Mouse (Mus musculus) midbrain, embryonic 10.5 days (tissue): Measurements from ENCODE around the gene C2cd4a. TPM values are rescaled to one million over a fixed set of nuclear protein-coding genes. Genes with fewer than 3 reads are reported as not detected.

Source experiments
- DNase-seq: peaks from one replicate; pipeline ENCODE4 v3.0.0-alpha.2; 2017; ENCODE audit warnings: low spot score
- H3K27ac ChIP-seq: fragments of 300-500 bp; sonication (generic); replicated peaks from 2 replicates; pipeline ENCODE4 v1.5.1; 2016; ENCODE audit warnings: mild to moderate bottlenecking
- H3K27me3 ChIP-seq: fragments of 300-500 bp; sonication (generic); 2 replicates; pipeline ENCODE4 v1.6.1; 2016; ENCODE audit warnings: low read depth, mild to moderate bottlenecking; ENCODE audit not compliant: poor library complexity, severe bottlenecking
- H3K36me3 ChIP-seq: fragments of 300-500 bp; sonication (generic); 2 replicates; pipeline ENCODE4 v1.6.1; 2016; ENCODE audit warnings: mild to moderate bottlenecking, moderate library complexity
- H3K4me1 ChIP-seq: fragments of 300-500 bp; sonication (generic); 2 replicates; pipeline ENCODE4 v1.6.1; 2016
- H3K4me3 ChIP-seq: fragments of 300-500 bp; sonication (generic); 2 replicates; pipeline ENCODE4 v1.5.1; 2016; ENCODE audit warnings: mild to moderate bottlenecking, moderate library complexity
- H3K9me3 ChIP-seq: fragments of 300-500 bp; sonication (generic); replicated peaks from 2 replicates; pipeline ENCODE4 v1.6.1; 2016; ENCODE audit warnings: mild to moderate bottlenecking
- WGBS: fragments of 180-500 bp; shearing (Covaris S2); methylation state at CpG from one replicate; pipeline ENCODE4 v1.1.7; 2016; 5-methylcytosine and 5-hydroxymethylcytosine counted together
- polyA plus RNA-seq: library from polyadenylated mRNA; unstranded; fragments of >200 nt; fragmentation: Nextera tagmentation; extraction: Ambion mirVana; gene quantifications from 2 replicates; pipeline ENCODE4 v1.2.1, GENCODE M21; 2016

C2cd4a gene
- polyA plus RNA-seq, 1 experiment from 2014 or later, result not detected

DNA sequence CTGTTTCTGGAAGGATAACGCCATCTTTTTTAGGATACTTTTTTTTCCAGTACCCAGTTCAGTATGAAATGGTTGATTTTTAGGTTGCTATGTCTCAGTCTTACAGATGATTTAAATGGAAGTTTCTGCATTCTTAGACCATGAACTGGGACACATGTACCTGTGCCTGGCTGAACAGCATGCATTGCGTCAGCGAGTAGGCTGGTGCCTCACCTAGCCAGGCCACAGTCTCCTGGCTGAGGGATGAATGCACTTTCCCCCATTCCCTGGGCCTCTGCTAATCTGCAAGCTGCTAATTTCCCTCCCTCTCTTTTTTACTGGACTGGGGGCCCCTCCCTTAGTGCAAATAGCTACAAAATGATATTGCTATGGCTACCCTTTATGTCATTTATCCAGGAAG, 17.7 kb upstream of the C2cd4a start:
- DNase-seq, result no peak
- H3K9me3 ChIP-seq, result no peaks in the 10 kb centered on the region
- no peak overlapping the region for H3K4me3 ChIP-seq
- WGBS, result over 99% methylated on average over 3 of the region's 3 CpGs
- no peak overlapping the region for H3K27ac ChIP-seq
- peaks cover 5% of the 10 kb centered on the region; the same call in 1 of the 2 replicates for H3K36me3 ChIP-seq
- no peaks in the 10 kb centered on the region for H3K4me1 ChIP-seq
- no peaks in the 10 kb centered on the region for H3K27me3 ChIP-seq

DNA sequence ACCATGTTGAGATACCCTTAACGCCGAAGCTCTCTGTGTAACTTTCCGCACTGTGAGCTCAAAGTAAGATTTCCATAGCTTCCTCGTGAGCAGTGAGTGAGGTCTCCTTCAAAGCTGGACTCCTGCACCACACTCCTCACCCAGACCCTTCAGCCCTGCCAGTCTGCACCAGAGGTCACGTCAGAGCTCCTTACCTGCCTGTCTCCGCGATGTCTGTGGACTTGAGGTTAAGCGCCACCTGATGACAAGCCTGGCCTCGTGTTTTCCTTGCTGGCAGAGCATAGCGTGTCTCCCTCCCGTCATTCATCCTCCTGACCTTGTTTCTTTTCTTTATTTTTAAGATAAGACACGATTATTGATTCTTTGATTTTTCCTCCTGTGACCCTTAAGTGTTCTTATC, 17.3 kb upstream of the C2cd4a start:
- H3K9me3 ChIP-seq, result no peaks in the 10 kb centered on the region
- DNase-seq, result no peak
- WGBS, result 87% methylated on average over 12 of the region's 12 CpGs
- 0 out of 2 replicates have a peak, but pooled peaks cover 4% of the 10 kb centered on the region for H3K36me3 ChIP-seq
- H3K27ac ChIP-seq, result no peak overlapping the region
- no peaks in the 10 kb centered on the region for H3K27me3 ChIP-seq
- H3K4me3 ChIP-seq, result no peak overlapping the region
- no peaks in the 10 kb centered on the region for H3K4me1 ChIP-seq

GRCm38 (mm10) chr9:67847606-67848005, 15.5 kb upstream of the C2cd4a start:
- H3K4me3 ChIP-seq, result no peak overlapping the region
- 0 out of 2 replicates have a peak, but pooled peaks cover 4% of the 10 kb centered on the region for H3K36me3 ChIP-seq
- H3K27me3 ChIP-seq, result no peaks in the 10 kb centered on the region
- H3K9me3 ChIP-seq, result no peaks in the 10 kb centered on the region
- no peak for DNase-seq
- H3K27ac ChIP-seq, result no peak overlapping the region
- no peaks in the 10 kb centered on the region for H3K4me1 ChIP-seq
- WGBS, result 94% methylated on average over 3 of the region's 3 CpGs

DNA sequence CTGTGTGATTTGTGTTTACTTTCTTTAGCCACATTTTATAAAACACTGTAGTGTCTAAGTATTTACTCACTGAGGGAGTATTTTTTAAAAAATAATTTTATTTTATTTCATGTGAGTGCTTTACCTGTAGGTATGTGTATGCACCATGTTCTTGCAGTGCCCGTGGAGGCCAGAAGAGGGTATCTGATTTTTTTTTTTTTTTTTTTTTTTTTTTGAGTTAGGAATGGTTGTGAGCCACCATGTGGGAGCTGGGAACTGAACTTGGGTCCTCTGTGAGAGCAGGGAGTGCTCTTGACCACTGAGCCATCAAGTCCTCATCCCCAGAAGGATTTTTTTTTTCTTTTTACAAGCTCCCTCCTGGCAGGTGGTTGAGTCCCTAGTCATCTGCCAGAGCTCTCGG, 14.0 kb upstream of the C2cd4a start:
- Histone ChIP-seq H3K9me3 (no peaks in the 10 kb centered on the region), H3K4me3 (no peak overlapping the region), H3K36me3 (0 out of 2 replicates have a peak, but pooled peaks cover 4% of the 10 kb centered on the region), H3K27ac (no peak overlapping the region), H3K4me1 (peaks cover 2% of the 10 kb centered on the region; the same call in 1 of the 2 replicates), H3K27me3 (no peaks in the 10 kb centered on the region)
- WGBS, result 98% methylated on average over 2 of the region's 2 CpGs
- no peak for DNase-seq

DNA sequence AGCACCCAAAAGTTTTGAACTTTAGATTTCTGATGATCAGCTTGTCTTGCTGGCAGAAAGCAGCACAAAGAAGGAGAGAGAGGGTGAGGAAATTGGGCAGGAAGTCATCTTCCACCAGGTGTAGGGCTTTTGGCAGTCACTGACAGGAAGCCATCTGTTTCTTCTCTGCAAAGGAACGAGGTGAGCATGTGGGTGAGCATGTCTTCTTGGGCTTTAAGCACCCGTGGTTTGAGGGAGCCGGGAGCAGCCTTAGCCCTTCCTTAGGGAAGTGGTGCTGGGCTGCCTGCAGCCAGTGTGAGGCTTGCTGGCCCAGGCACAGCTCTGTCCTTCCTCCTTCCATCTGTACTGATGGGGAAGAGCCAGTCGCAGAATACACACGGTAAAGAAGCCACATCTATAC, 13.5 kb upstream of the C2cd4a start:
- no peak overlapping the region for H3K27ac ChIP-seq
- no peak for DNase-seq
- WGBS, result 85% methylated on average over 5 of the region's 5 CpGs
- H3K4me1 ChIP-seq, result peaks cover 6% of the 10 kb centered on the region
- H3K36me3 ChIP-seq, result 0 out of 2 replicates have a peak, but pooled peaks cover 4% of the 10 kb centered on the region
- H3K9me3 ChIP-seq, result no peaks in the 10 kb centered on the region
- no peak overlapping the region for H3K4me3 ChIP-seq
- H3K27me3 ChIP-seq, result no peaks in the 10 kb centered on the region

- Histone ChIP-seq H3K4me3 (no peak overlapping the region), H3K4me1 (peaks cover 10% of the 10 kb centered on the region), H3K36me3 (0 out of 2 replicates have a peak, but pooled peaks cover 4% of the 10 kb centered on the region), H3K9me3 (no peaks in the 10 kb centered on the region), H3K27me3 (no peaks in the 10 kb centered on the region), H3K27ac (no peak overlapping the region)
- WGBS, result 91% methylated on average over 4 of the region's 4 CpGs
- DNase-seq, result no peak
These were observed 12.9 kb upstream of the C2cd4a start for GRCm38 (mm10) chr9:67845012-67845411.

- no peak overlapping the region for H3K4me3 ChIP-seq
- DNase-seq, result no peak
- H3K36me3 ChIP-seq, result 0 out of 2 replicates have a peak, but pooled peaks cover 4% of the 10 kb centered on the region
- H3K27ac ChIP-seq, result no peak overlapping the region
- H3K27me3 ChIP-seq, result no peaks in the 10 kb centered on the region
- no peaks in the 10 kb centered on the region for H3K9me3 ChIP-seq
- WGBS, result 87% methylated on average over 5 of the region's 5 CpGs
- H3K4me1 ChIP-seq, result peaks cover 13% of the 10 kb centered on the region
These were observed 10.7 kb upstream of the C2cd4a start for GRCm38 (mm10) chr9:67842797-67843196.

DNA sequence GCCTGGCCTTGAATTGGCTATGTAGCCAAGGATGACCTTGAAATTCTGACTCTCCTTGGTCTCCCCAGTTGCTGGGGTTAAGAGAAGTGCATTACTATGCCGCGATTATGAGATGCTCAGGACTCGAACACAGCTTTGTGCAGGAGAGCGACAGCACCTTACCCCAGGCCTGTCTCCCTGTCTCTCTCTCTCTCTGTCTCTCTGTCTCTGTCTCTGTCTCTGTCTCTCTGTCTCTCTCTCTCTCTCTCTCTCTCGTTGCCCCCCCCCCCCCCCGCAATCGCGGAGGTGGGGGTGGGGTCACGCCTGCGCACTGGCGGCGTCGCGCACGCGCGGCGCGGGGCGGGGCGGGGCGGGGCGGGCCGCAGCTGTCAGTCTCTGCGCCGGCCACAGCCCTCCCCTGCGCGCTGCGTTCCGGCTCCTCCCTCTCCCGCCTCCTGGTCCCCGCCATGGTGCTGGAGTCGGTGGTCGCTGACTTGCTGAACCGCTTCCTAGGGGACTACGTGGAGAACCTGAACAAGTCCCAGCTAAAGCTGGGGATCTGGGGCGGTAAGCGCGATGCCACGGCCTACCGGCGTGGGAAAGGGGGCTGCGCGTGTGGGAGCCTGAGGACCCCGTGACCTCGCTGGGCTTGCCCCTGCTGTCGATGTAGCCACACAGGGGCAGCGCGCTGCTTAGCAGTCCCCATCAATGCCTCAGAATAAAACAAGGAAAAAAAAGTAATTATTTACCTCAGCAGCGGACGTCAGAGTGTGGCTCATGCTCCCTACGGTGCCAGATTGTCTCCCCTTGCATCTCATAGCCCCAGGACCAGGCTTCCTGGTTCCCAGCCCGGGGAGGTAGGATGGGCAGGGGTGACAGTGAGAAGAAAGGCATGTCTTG, 8.1 kb upstream of the C2cd4a start, which contains the start of gene Vps13c:
TSS of gene Vps13c (plus strand) at position 416 of the 879 bp plus-strand sequence.
- peak; percentile 89 for DNase-seq
- Histone ChIP-seq H3K27ac (peak within 1 kb of the TSS; percentile 92), H3K4me3 (peak within 1 kb of the TSS; percentile 79), H3K9me3 (no peaks in the 10 kb centered on the region), H3K27me3 (no peaks in the 10 kb centered on the region), H3K36me3 (no peaks in the 10 kb centered on the region), H3K4me1 (peaks cover 13% of the 10 kb centered on the region)
- WGBS, result under 1% methylated on average over 51 of the region's 53 CpGs

GRCm38 (mm10) chr9:67837311-67837710, 5.2 kb upstream of the C2cd4a start:
- no peak for DNase-seq
- H3K4me3 ChIP-seq, result no peak overlapping the region
- peaks cover 14% of the 10 kb centered on the region for H3K4me1 ChIP-seq
- no peaks in the 10 kb centered on the region for H3K9me3 ChIP-seq
- peaks cover 26% of the 10 kb centered on the region for H3K27me3 ChIP-seq
- no peak overlapping the region for H3K27ac ChIP-seq
- H3K36me3 ChIP-seq, result no peaks in the 10 kb centered on the region
- WGBS, result 82% methylated on average over 2 of the region's 2 CpGs

DNA sequence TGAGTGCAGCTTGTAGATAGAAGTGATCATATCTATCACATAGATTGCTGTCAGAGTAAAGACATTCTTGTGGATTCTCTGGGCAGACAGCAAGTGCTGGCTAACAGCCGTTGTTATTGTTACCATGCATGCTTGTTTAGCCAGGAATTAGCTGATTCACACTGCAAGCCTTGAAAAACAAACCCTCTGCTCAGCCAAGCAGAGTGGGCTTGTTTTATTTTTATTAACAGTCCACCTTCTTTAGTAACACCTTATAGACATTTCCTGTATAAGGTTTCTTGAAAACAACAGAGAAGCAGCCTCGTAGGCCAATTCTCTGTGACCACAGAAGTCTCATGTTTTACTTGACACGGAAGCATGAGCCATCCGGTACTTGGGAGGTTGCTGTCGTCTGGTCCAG, 2.4 kb upstream of the C2cd4a start:
- no peak overlapping the region for H3K27ac ChIP-seq
- H3K36me3 ChIP-seq, result no peaks in the 10 kb centered on the region
- no peak for DNase-seq
- H3K4me1 ChIP-seq, result peaks cover 21% of the 10 kb centered on the region
- no peaks in the 10 kb centered on the region for H3K9me3 ChIP-seq
- peaks cover 54% of the 10 kb centered on the region for H3K27me3 ChIP-seq
- no peak overlapping the region for H3K4me3 ChIP-seq
- WGBS, result 84% methylated on average over 5 of the region's 5 CpGs

DNA sequence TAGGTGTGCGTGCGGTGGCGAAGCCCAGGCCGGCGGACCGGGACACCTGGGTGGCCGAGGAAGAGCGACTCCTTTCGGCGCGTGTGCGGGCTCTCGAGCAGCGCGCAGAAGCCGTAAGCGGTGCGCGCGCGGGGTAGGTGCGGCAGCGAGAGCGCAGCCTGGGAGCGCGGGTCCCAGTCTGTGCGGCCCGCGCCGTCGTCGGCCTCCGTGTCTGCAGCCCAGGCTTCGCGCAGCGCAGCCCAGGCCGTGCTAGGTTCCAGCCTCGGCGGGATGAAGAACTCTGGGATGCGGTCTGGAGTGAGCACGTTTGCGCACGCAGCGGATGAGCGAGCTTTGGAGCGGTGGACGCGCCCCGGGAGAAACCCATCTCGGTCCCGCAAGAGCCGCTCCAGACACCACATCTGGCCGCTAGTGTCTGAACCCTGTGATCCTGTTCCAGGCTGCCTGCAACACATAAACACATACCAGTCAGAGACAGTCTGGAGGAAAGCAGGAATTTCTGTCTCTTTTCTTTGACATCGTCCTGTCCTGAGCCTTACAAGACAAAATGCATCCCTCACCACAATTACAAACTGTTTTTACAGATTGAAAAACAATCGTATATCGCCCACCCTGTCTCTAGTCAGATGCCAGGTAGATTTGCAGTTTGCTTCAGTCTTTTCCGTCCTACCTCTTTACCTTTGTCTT, 628 bp downstream of the C2cd4a start:
- 1% methylated on average over 57 of the region's 57 CpGs for WGBS
- H3K4me1 ChIP-seq, result peaks cover 21% of the 10 kb centered on the region
- H3K9me3 ChIP-seq, result no peaks in the 10 kb centered on the region
- no peak for DNase-seq
- no peaks in the 10 kb centered on the region for H3K36me3 ChIP-seq
- peak overlapping the region; percentile 60 for H3K4me3 ChIP-seq
- H3K27me3 ChIP-seq, result peaks cover 65% of the 10 kb centered on the region
- H3K27ac ChIP-seq, result peak overlapping the region; percentile 52; the same call in 1 of the 2 replicates

GRCm38 (mm10) chr9:67830411-67831358, 1.4 kb downstream of the C2cd4a start:
- Histone ChIP-seq H3K4me1 (peaks cover 21% of the 10 kb centered on the region), H3K4me3 (peak overlapping the region; percentile 60), H3K27ac (peak overlapping the region; percentile 52), H3K27me3 (peaks cover 65% of the 10 kb centered on the region), H3K36me3 (no peaks in the 10 kb centered on the region), H3K9me3 (no peaks in the 10 kb centered on the region)
- DNase-seq, result peak; percentile 68
- WGBS, result 2% methylated on average over 84 of the region's 84 CpGs
